Mouse (Mus musculus) olfactory bulb, adult 2 months (tissue): ENCODE results near the gene Nppa. TPM values are rescaled to one million over a fixed set of nuclear protein-coding genes. Genes with fewer than 3 reads are reported as not detected.

Source experiments
- H3K27ac ChIP-seq: fragments of 200-500 bp; 2 replicates; pipeline ENCODE4 v1.5.1; 2012; ENCODE audit warnings: low read depth, low read length; ENCODE audit not compliant: insufficient read depth
- H3K4me1 ChIP-seq: fragments of 200-500 bp; 2 replicates; pipeline ENCODE4 v1.6.1; 2012; ENCODE audit warnings: low read length; ENCODE audit not compliant: control insufficient read depth, insufficient read depth
- H3K4me3 ChIP-seq: fragments of 200-500 bp; 2 replicates; pipeline ENCODE4 v1.5.1; 2012; ENCODE audit warnings: mild to moderate bottlenecking, low read depth, low read length, moderate library complexity; ENCODE audit not compliant: insufficient read depth
- CTCF ChIP-seq: fragments of 200-500 bp; IDR thresholded peaks from 2 replicates; pipeline ENCODE4 v1.5.1; 2012; ENCODE audit warnings: low read depth, mild to moderate bottlenecking, low read length, moderate library complexity; ENCODE audit not compliant: insufficient read depth
- POLR2A ChIP-seq: fragments of 200-500 bp; IDR thresholded peaks from 2 replicates; pipeline ENCODE4 v1.6.1; 2012; ENCODE audit warnings: mild to moderate bottlenecking, low read depth, low read length, moderate library complexity; ENCODE audit not compliant: insufficient read depth
- WGBS: fragments of 180-500 bp; shearing (Covaris S2); methylation state at CpG from one replicate; pipeline ENCODE4 v1.1.7; 2018; 5-methylcytosine and 5-hydroxymethylcytosine counted together
- polyA plus RNA-seq: library from polyadenylated mRNA; stranded (reverse); fragments of >200 nt; gene quantifications from 2 replicates; pipeline ENCODE4 v1.2.4, GENCODE M21; 2012; ENCODE audit warnings: low replicate concordance; ENCODE audit not compliant: missing spikeins, insufficient read depth, insufficient read length

The Nppa gene
- polyA plus RNA-seq, 1 experiment: not detected

DNA sequence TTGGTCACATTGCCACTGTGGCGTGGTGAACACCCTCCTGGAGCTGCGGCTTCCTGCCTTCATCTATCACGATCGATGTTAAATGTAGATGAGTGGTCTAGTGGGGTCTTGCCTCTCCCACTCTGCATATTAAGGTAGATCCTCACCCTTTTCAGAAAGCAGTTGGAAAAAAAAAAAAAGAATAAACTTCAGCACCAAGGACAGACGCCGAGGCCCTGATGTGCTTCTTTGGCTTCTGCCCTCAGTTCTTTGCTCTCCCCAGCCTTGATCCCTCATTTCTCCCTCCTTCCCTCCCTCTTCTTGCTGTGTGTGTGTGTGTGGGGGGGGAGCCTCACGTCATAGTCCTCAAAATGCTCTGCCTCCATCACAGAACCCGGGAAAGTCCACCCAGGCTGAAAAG is 1.3 kb downstream of the Nppa start:
- H3K4me3 ChIP-seq: no peak overlapping the region
- peaks cover 31% of the 10 kb centered on the region for H3K4me1 ChIP-seq
- peak overlapping the region; percentile 60 for H3K27ac ChIP-seq
- WGBS: 35% methylated on average over 8 of the region's 8 CpGs
- TF ChIP-seq CTCF (no peak), POLR2A (no peak)

DNA sequence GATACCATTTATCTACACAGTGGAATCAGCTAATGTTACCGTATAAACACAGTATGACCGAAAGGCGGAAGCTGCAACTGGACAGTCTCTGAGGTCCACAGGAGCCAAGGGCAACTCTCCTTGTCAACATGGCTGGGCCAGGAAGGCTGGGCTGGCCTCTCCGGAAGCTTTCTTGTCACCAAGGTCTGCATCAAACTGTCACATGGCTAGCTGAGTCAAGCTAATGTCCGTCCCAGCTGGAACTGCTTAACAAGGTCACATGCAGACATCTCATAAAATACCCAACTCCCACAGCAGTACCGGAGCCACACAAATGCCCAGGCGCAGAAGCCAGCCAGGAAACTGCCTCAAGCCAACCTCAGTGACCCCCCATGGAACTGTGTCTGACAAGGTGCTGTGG is 3.8 kb downstream of the Nppa start:
- Histone ChIP-seq H3K27ac (no peak overlapping the region), H3K4me3 (no peak overlapping the region), H3K4me1 (peaks cover 22% of the 10 kb centered on the region)
- no peak for TF ChIP-seq POLR2A
- TF ChIP-seq CTCF: no peak
- WGBS: 90% methylated on average over 7 of the region's 7 CpGs

DNA sequence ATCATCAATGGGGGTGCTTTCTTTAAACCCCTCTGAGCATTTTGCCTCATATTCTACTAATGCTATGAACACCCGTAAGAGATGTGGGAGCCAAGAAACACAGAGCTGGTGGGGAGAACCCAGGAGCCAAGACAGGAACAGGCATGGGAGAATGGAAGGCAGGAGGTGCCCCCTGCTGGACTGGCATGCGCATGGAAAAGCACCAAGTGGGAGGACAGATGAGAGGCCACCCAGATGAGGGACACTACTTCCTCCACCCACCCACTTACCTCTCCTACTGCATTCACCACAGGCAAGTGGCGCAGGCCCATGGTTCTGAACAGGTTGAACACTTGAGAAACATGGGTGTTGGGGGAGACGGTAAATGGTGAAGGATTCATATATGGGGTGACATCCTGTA is 7.9 kb downstream of the Nppa start:
- 52% methylated on average over 4 of the region's 4 CpGs for WGBS
- Histone ChIP-seq H3K27ac (no peak overlapping the region), H3K4me1 (no peaks in the 10 kb centered on the region), H3K4me3 (no peak overlapping the region)
- peak; percentile 69; the same call in 1 of the 2 replicates for TF ChIP-seq CTCF
- no peak for TF ChIP-seq POLR2A

DNA sequence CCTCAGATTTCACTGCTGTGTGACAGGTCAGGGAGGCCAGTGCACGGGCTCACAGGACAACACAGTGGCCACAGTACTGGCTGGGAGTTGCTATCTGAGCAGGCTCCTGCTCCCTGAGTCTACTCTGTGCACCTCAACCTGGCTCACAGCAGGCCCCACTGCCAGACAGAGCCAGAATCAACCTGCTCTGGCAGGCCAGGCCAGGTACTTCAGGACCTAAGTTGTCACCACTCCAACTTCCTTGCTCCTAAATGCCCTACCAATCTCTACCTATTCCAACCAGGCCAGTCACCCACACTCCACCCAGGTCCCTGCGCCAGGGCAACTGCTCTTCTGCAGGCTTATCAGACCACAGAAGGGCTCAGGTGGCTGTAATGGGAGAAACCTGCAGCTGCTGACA is 9.1 kb downstream of the Nppa start:
- Histone ChIP-seq H3K27ac (no peak overlapping the region), H3K4me3 (no peak overlapping the region), H3K4me1 (no peaks in the 10 kb centered on the region)
- TF ChIP-seq POLR2A (no peak), CTCF (no peak)
- 90% methylated on average over 2 of the region's 2 CpGs for WGBS

DNA sequence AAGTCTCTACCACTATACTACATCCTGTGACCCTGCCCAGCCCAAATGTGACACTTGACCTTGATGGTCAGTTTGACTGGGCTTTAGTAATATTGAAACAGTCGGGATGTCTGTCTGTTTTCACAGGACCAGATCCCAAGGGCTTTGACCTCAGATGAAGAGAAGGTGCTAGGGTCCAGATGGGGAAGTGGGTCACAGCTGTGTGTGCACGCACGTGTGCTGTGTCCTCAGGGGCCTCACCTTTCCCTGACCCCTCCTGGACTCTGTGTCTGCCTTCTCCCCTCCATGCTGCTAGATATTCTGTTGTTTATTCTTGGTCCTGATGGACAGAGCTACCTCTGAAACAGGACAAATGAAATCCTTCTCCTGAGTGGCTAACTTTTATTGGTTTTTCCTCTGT is 10.8 kb downstream of the Nppa start:
- 83% methylated on average over 3 of the region's 3 CpGs for whole genome bisulfite sequencing

DNA sequence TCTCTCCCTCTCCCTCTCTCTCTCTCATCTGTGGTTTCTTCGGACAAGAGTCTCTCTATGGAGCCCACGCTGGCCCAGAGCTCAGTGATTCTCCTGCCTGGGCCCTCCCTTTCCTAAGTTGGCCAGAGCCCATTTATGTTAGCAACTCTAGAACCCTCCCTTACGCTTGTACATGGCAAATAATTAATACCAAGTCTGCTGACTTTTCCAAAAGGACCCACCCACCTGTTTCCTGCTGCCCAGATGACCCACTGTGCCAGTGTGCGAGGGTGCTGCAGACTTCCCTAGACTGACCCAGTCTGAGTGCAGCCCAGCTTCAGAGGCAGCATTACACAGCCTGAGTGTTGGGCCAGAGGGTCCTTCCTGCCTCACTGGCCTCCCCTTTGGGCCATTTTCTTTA is 11.7 kb downstream of the Nppa start:
- Histone ChIP-seq H3K4me1 (no peaks in the 10 kb centered on the region), H3K4me3 (no peak overlapping the region), H3K27ac (no peak overlapping the region)
- no peak for TF ChIP-seq CTCF
- no peak for TF ChIP-seq POLR2A
- 84% methylated on average over 4 of the region's 4 CpGs for WGBS

More for the DNA sequence above, 10.8 kb downstream of the Nppa start:
- Histone ChIP-seq H3K27ac (no peak overlapping the region), H3K4me3 (no peak overlapping the region), H3K4me1 (no peaks in the 10 kb centered on the region)
- TF ChIP-seq CTCF: no peak
- no peak for TF ChIP-seq POLR2A

DNA sequence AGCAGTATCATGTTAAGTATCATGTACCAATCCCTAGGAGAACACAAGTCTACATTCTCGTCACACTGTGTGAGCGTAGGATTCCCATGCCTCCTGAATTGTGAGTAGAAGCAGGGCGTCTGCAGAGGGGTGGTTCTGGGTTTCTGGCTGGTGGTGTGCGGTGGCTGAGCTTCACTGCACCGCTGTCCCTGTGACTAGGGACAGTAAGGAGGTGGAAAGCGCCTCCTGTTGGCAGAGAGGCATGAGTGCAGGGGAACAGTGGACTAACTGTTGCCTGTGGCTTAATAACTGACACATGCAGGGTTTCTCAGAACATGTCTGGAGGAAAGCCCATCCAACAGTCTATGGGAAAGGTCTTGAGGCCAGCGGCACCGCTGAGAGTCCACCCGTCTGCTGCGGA is 14.9 kb downstream of the Nppa start:
- WGBS: 77% methylated on average over 10 of the region's 10 CpGs
- peaks cover 5% of the 10 kb centered on the region; the same call in 1 of the 2 replicates for H3K4me1 ChIP-seq
- no peak overlapping the region for H3K4me3 ChIP-seq
- H3K27ac ChIP-seq: no peak overlapping the region
- TF ChIP-seq CTCF (peak; percentile 26; the same call in 1 of the 2 replicates), POLR2A (no peak)

DNA sequence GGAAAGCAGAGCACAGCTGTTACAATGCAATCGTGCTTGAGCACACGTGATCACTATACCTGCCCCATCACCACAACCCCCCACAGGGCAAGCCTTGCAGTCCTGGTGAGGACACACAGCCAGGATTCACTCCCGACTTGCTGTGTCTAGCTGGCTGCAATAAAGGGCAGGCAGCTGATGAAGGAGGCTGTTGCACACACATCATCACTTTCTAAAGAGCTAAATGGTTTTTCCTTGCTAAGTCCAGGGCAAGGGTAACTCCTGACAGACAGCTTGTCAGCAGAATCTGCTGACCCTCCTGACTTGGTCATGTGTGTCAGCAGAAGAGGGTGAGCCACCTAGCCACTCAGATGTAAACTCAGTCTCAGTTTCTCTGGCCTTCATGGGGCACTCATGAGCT is 16.5 kb downstream of the Nppa start:
- no peak overlapping the region for H3K4me3 ChIP-seq
- H3K27ac ChIP-seq: no peak overlapping the region
- peaks cover 5% of the 10 kb centered on the region; the same call in 1 of the 2 replicates for H3K4me1 ChIP-seq
- no peak for TF ChIP-seq POLR2A
- no peak for TF ChIP-seq CTCF
- WGBS: 74% methylated on average over 3 of the region's 3 CpGs

DNA sequence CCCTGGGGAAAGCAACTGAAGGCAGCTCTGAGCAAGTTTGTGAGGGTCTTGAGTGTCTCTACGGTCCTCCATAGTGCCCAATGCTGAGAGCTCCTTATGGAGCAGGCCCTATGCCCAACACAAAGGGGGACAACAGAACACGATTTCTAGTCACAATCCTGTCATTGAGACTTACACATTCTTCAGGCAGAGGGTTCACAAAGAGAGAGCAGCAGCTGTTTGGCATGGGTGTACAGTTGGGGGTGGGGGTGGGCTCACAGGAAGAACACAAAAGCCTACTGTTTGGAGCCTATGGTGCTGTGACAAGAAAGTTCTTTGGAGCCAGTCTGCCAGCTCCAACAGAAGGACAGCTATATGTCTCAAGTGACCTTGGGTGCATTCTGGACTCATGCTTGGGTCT is 17.9 kb downstream of the Nppa start:
- TF ChIP-seq CTCF (no peak), POLR2A (no peak)
- H3K4me3 ChIP-seq: no peak overlapping the region
- 16% methylated on average over 2 of the region's 2 CpGs for WGBS
- peaks cover 5% of the 10 kb centered on the region; the same call in 1 of the 2 replicates for H3K4me1 ChIP-seq
- no peak overlapping the region for H3K27ac ChIP-seq

DNA sequence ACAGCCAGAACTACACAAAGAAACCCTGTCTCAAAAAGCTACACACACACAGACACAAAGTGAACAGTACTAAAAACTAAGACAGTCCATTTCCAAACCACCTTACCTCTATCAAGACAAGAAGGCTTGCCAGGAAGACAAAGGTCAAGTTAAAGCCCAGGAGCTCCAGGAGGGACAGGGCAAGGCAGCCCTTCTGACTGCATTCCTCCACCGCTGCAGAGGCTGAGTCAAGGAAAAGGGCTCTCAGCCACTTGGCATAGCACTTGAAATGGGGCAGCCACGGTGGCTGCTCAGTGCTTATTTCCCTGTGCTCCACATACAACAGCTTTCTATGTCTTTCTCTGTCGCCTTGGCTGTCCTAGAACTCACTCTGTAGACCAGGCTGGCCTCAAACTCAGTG is 23.5 kb downstream of the Nppa start:
- TF ChIP-seq POLR2A (no peak), CTCF (no peak)
- 92% methylated on average over 3 of the region's 3 CpGs for WGBS
- Histone ChIP-seq H3K27ac (no peak overlapping the region), H3K4me1 (0 out of 2 replicates have a peak, but pooled peaks cover 3% of the 10 kb centered on the region), H3K4me3 (no peak overlapping the region)
